24 mouse cellular contexts compared by ENCODE assay signal in the genomic region with DNA sequence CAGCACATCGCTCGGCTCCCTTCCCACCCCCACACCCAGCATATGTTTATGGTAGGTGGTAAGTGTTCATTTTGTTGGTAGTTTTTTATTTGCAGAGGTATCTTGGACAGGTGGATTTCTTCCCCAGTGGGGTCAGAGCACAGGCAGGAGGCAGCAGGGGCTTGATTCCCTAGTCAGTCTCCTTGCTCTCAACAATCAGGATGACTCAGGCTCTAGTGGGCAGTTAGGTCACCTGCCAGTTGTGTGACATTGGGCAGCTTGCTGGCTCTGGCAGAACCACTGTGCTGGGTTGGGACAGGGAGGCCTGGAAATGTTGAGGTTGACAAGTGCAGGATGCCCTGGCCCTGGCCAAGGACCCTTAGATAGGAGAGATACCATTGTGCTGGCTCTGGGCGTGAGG. TPM values are rescaled to one million over a fixed set of nuclear protein-coding genes. Genes with fewer than 3 reads are reported as not detected.
DNase-seq lines count a peak whose midpoint lies in the region; ATAC-seq and TF ChIP-seq lines count a peak whose summit lies in the region.
"Had no signal": no experiment of that assay in that cellular context is flagged by ENCODE, and none has a peak within 500 bp of the region (broad histone marks: within the 10 kb centered on the region; RNA-seq: fewer than 3 reads in every experiment).

No protein-coding gene starts in this region.

- H3K36me3 ChIP-seq in forebrain, postnatal 0 days (ENCODE audit: insufficient read depth): no peaks in the 10 kb centered on the region
- H3K36me3 ChIP-seq in forebrain, embryonic 15.5 days: no peaks in the 10 kb centered on the region
- H3K36me3 ChIP-seq in hindbrain, embryonic 13.5 days: no peaks in the 10 kb centered on the region
- H3K36me3 ChIP-seq in neural tube, embryonic 11.5 days (ENCODE audit: control insufficient read depth, insufficient read depth, low read length): no peaks in the 10 kb centered on the region
- no peaks in the 10 kb centered on the region for H3K36me3 ChIP-seq in heart, embryonic 11.5 days (ENCODE audit: control insufficient read depth, insufficient read depth, low read length)
- H3K36me3 ChIP-seq: embryonic facial prominence, embryonic 15.5 days; heart, embryonic 12.5 days; limb, embryonic 15.5 days had no signal

- H3K9me3 ChIP-seq in forebrain, postnatal 0 days (ENCODE audit: low read length): no peaks in the 10 kb centered on the region
- no peaks in the 10 kb centered on the region for H3K9me3 ChIP-seq in forebrain, embryonic 15.5 days
- H3K9me3 ChIP-seq in hindbrain, embryonic 13.5 days: no peaks in the 10 kb centered on the region
- H3K9me3 ChIP-seq in neural tube, embryonic 11.5 days (ENCODE audit: control insufficient read depth, low read length): no peaks in the 10 kb centered on the region
- no peaks in the 10 kb centered on the region for H3K9me3 ChIP-seq in heart, embryonic 11.5 days (replicated peaks; ENCODE audit: control insufficient read depth, low read length)
- H3K9me3 ChIP-seq: embryonic facial prominence, embryonic 15.5 days; heart, embryonic 12.5 days; limb, embryonic 15.5 days had no signal

- no peaks in the 10 kb centered on the region; the same call in 1 of the 2 replicates for H3K4me1 ChIP-seq in forebrain, postnatal 0 days (ENCODE audit: insufficient read depth)
- peaks cover 42% of the 10 kb centered on the region for H3K4me1 ChIP-seq in forebrain, embryonic 15.5 days
- H3K4me1 ChIP-seq in hindbrain, embryonic 13.5 days (replicated peaks): peaks cover 35% of the 10 kb centered on the region
- H3K4me1 ChIP-seq in neural tube, embryonic 11.5 days (ENCODE audit: control insufficient read depth, insufficient read depth, low read length): peaks cover 27% of the 10 kb centered on the region
- H3K4me1 ChIP-seq in heart, embryonic 11.5 days (ENCODE audit: control insufficient read depth, insufficient read depth, low read length): peaks cover 20% of the 10 kb centered on the region

- no peak overlapping the region for H3K4me2 ChIP-seq in forebrain, postnatal 0 days (ENCODE audit: low read depth)
- H3K4me2 ChIP-seq in forebrain, embryonic 15.5 days (replicated peaks): no peak overlapping the region
- H3K4me2 ChIP-seq in hindbrain, embryonic 13.5 days: peak overlapping the region; percentile 52
- H3K4me2 ChIP-seq in neural tube, embryonic 11.5 days (ENCODE audit: low read depth): peak overlapping the region; percentile 49; the same call in 1 of the 2 replicates
- H3K4me2 ChIP-seq in heart, embryonic 11.5 days: no peak overlapping the region
- H3K4me2 ChIP-seq: embryonic facial prominence, embryonic 15.5 days; heart, embryonic 12.5 days; limb, embryonic 15.5 days had no signal

- no peak overlapping the region for H3K27ac ChIP-seq in forebrain, postnatal 0 days (ENCODE audit: low read depth, low read length)
- H3K27ac ChIP-seq in forebrain, embryonic 15.5 days (replicated peaks): no peak overlapping the region
- no peak overlapping the region for H3K27ac ChIP-seq in hindbrain, embryonic 13.5 days
- no peak overlapping the region for H3K27ac ChIP-seq in neural tube, embryonic 11.5 days (ENCODE audit: low read depth, low read length)
- no peak overlapping the region for H3K27ac ChIP-seq in heart, embryonic 11.5 days (ENCODE audit: low read depth, low read length)
- H3K27ac ChIP-seq: embryonic facial prominence, embryonic 15.5 days; limb, embryonic 15.5 days had no signal

- H3K4me3 ChIP-seq in forebrain, postnatal 0 days (ENCODE audit: low read depth, low read length): 0 out of 2 replicates have a peak overlapping the region, but pooled peaks have one; percentile 1
- H3K4me3 ChIP-seq in forebrain, embryonic 15.5 days: no peak overlapping the region
- H3K4me3 ChIP-seq in hindbrain, embryonic 13.5 days: peak overlapping the region; percentile 47
- H3K4me3 ChIP-seq in neural tube, embryonic 11.5 days (ENCODE audit: low read depth, low read length): peak overlapping the region; percentile 43
- no peak overlapping the region for H3K4me3 ChIP-seq in heart, embryonic 11.5 days (ENCODE audit: low read depth, low read length)
- H3K4me3 ChIP-seq: embryonic facial prominence, embryonic 15.5 days; heart, embryonic 12.5 days; limb, embryonic 15.5 days; myocyte had no signal

- no peak for DNase-seq in forebrain, postnatal 0 days
- peak; percentile 39 for DNase-seq in cerebellum, adult 9-11 months
- peak; percentile 37 for DNase-seq in neural tube, embryonic 11.5 days (ENCODE audit: low spot score)
- no peak for DNase-seq in lung, postnatal 4 days
- no peak for DNase-seq in lung, postnatal 25 days (ENCODE audit: low spot score)
- DNase-seq: gastrocnemius, postnatal 25 days; kidney, postnatal 14 days; liver, postnatal 0 days; lung, postnatal 14 days; thymus, postnatal 36 days had no signal

- WGBS in forebrain, postnatal 0 days: 14% methylated on average over 3 of the region's 3 CpGs
- 16% methylated on average over 3 of the region's 3 CpGs for WGBS in forebrain, embryonic 15.5 days
- 6% methylated on average over 3 of the region's 3 CpGs for WGBS in hindbrain, embryonic 13.5 days
- 6% methylated on average over 3 of the region's 3 CpGs for WGBS in neural tube, embryonic 11.5 days
- 13% methylated on average over 3 of the region's 3 CpGs for WGBS in heart, embryonic 11.5 days (ENCODE audit: insufficient replicate concordance)

- H3K9ac ChIP-seq in forebrain, postnatal 0 days: no peak overlapping the region
- no peak overlapping the region for H3K9ac ChIP-seq in forebrain, embryonic 15.5 days (replicated peaks)
- peak overlapping the region; percentile 64 for H3K9ac ChIP-seq in hindbrain, embryonic 13.5 days
- no peak overlapping the region for H3K9ac ChIP-seq in neural tube, embryonic 11.5 days (ENCODE audit: low read length)
- no peak overlapping the region for H3K9ac ChIP-seq in heart, embryonic 11.5 days (ENCODE audit: low read depth, low read length)
- H3K9ac ChIP-seq: embryonic facial prominence, embryonic 15.5 days; heart, embryonic 12.5 days; limb, embryonic 15.5 days; liver, postnatal 0 days had no signal

- no peak for ATAC-seq in forebrain, postnatal 0 days
- ATAC-seq in forebrain, embryonic 15.5 days (replicated peaks): no peak
- no peak for ATAC-seq in hindbrain, embryonic 13.5 days (ENCODE audit: low FRiP score)
- ATAC-seq in neural tube, embryonic 11.5 days (ENCODE audit: insufficient read depth, low FRiP score, low TSS enrichment): no peak
- no peak for ATAC-seq in heart, embryonic 11.5 days (replicated peaks; ENCODE audit: insufficient number of reproducible peaks, low FRiP score, low TSS enrichment)
- ATAC-seq: intestine, postnatal 0 days; liver, postnatal 0 days had no signal

- peaks cover 55% of the 10 kb centered on the region for H3K27me3 ChIP-seq in forebrain, postnatal 0 days (ENCODE audit: insufficient read depth, low read length)
- peaks cover 68% of the 10 kb centered on the region for H3K27me3 ChIP-seq in forebrain, embryonic 15.5 days
- H3K27me3 ChIP-seq in hindbrain, embryonic 13.5 days: peaks cover 90% of the 10 kb centered on the region
- peaks cover 76% of the 10 kb centered on the region for H3K27me3 ChIP-seq in neural tube, embryonic 11.5 days (ENCODE audit: control insufficient read depth, insufficient read depth, low read length)
- peaks cover 85% of the 10 kb centered on the region for H3K27me3 ChIP-seq in heart, embryonic 11.5 days (ENCODE audit: control insufficient read depth, insufficient read depth, low read length)

- no peak for TF ChIP-seq CTCF in forebrain, postnatal 0 days (IDR thresholded peaks at IDR 0.05; ENCODE audit: low read depth)

RNA-seq across cellular contexts. Expression of a gene that starts 1.6 kb away (rescaled TPM):
- total RNA-seq in forebrain, postnatal 0 days (2014; rRNA removed): not detected in 2 replicates
- not detected in 2 replicates for polyA plus RNA-seq in forebrain, postnatal 0 days (2015; fragmentation: Nextera tagmentation; extraction: Ambion mirVana)
- 0.18 TPM in 1 of 2 replicates, not detected in the other for polyA plus RNA-seq in forebrain, embryonic 15.5 days (2015; fragmentation: Nextera tagmentation; extraction: Ambion mirVana)
- polyA plus RNA-seq in hindbrain, embryonic 13.5 days (2015; fragmentation: Nextera tagmentation; extraction: Ambion mirVana): 20.2 and 29.0 TPM in 2 replicates
- polyA plus RNA-seq in neural tube, embryonic 11.5 days (2014; fragmentation: Nextera tagmentation; extraction: Ambion mirVana): 22.4 and 28.5 TPM in 2 replicates
- not detected in 2 replicates for polyA plus RNA-seq in heart, embryonic 11.5 days (2014; fragmentation: Nextera tagmentation; extraction: Ambion mirVana)
- total RNA-seq: gastrocnemius, postnatal 25 days; heart, postnatal 25 days; layer of hippocampus, postnatal 10 days; left cerebral cortex, postnatal 10 days had no signal
- polyA plus RNA-seq: C2C12; cortical plate, adult 2 months; forebrain, embryonic 11.5 days; heart, embryonic 12.5 days; intestine, postnatal 0 days; limb, embryonic 15.5 days; liver, postnatal 0 days; myocyte had no signal

RNA-seq across cellular contexts. Expression of a gene that starts 42.0 kb away (rescaled TPM):
- total RNA-seq in forebrain, postnatal 0 days (2014; rRNA removed): 452 and 473 TPM in 2 replicates
- 400 and 441 TPM in 2 replicates for polyA plus RNA-seq in forebrain, postnatal 0 days (2015; fragmentation: Nextera tagmentation; extraction: Ambion mirVana)
- polyA plus RNA-seq in forebrain, embryonic 15.5 days (2015; fragmentation: Nextera tagmentation; extraction: Ambion mirVana): 492 and 513 TPM in 2 replicates
- polyA plus RNA-seq in hindbrain, embryonic 13.5 days (2015; fragmentation: Nextera tagmentation; extraction: Ambion mirVana): 542 and 556 TPM in 2 replicates
- 1,037 and 1,076 TPM in 2 replicates for polyA plus RNA-seq in neural tube, embryonic 11.5 days (2014; fragmentation: Nextera tagmentation; extraction: Ambion mirVana)
- 632 and 689 TPM in 2 replicates for polyA plus RNA-seq in heart, embryonic 11.5 days (2014; fragmentation: Nextera tagmentation; extraction: Ambion mirVana)

RNA-seq across cellular contexts. Expression of a gene that starts 57.8 kb away (rescaled TPM):
- total RNA-seq in forebrain, postnatal 0 days (2014; rRNA removed): 5.9 and 8.1 TPM in 2 replicates
- polyA plus RNA-seq in forebrain, postnatal 0 days (2015; fragmentation: Nextera tagmentation; extraction: Ambion mirVana): 3.9 and 5.2 TPM in 2 replicates
- polyA plus RNA-seq in forebrain, embryonic 15.5 days (2015; fragmentation: Nextera tagmentation; extraction: Ambion mirVana): 3.0 and 4.3 TPM in 2 replicates
- polyA plus RNA-seq in hindbrain, embryonic 13.5 days (2015; fragmentation: Nextera tagmentation; extraction: Ambion mirVana): 4.8 and 5.0 TPM in 2 replicates
- polyA plus RNA-seq in neural tube, embryonic 11.5 days (2014; fragmentation: Nextera tagmentation; extraction: Ambion mirVana): 6.8 and 9.9 TPM in 2 replicates
- polyA plus RNA-seq in heart, embryonic 11.5 days (2014; fragmentation: Nextera tagmentation; extraction: Ambion mirVana): 1.8 and 2.5 TPM in 2 replicates

Comparison
In these comparisons a context has a peak if more than half of its experiments do, and no peak if none do; other contexts are left out.
1. H3K4me3 ChIP-seq: peak in forebrain, postnatal 0 days (single experiment), hindbrain, embryonic 13.5 days (single experiment) and neural tube, embryonic 11.5 days (single experiment); none in forebrain, embryonic 15.5 days (single experiment) and heart, embryonic 11.5 days (single experiment).
2. DNase-seq: peak in cerebellum, adult 9-11 months (single experiment) and neural tube, embryonic 11.5 days (single experiment); none in forebrain, postnatal 0 days (single experiment), lung, postnatal 4 days (0 of 2) and lung, postnatal 25 days (single experiment).
3. H3K4me2 ChIP-seq: peak in hindbrain, embryonic 13.5 days (single experiment) and neural tube, embryonic 11.5 days (single experiment); none in forebrain, postnatal 0 days (single experiment), forebrain, embryonic 15.5 days (single experiment) and heart, embryonic 11.5 days (single experiment).
4. RNA of a gene that starts 1.6 kb away (polyA plus RNA-seq): 20.2 to 29.0 TPM in hindbrain, embryonic 13.5 days and 22.4 to 28.5 TPM in neural tube, embryonic 11.5 days; 0.18 TPM in forebrain, embryonic 15.5 days, not detected in forebrain, postnatal 0 days and not detected in heart, embryonic 11.5 days; every median in the first group is over 10 times any median in the second.